Comparison of ENCODE assay signal across 13 mouse cellular contexts in genomic region chr19:57161978-57162727, GRCm38 (mm10).
DNase-seq lines count a peak whose midpoint lies in the region; ATAC-seq lines count a peak whose summit lies in the region.
"Had no signal": no experiment of that assay in that cellular context is flagged by ENCODE, and none has a peak within 500 bp of the region (broad histone marks: within the 10 kb centered on the region; RNA-seq: fewer than 3 reads in every experiment).

No protein-coding gene starts in this region.

- DNase-seq in cerebellum, postnatal 4 days (ENCODE audit: low spot score in 2 of 2): no peak
- no peak for DNase-seq in heart, postnatal 25 days (ENCODE audit: low spot score)
- no peak for DNase-seq in limb, embryonic 10.5 days (ENCODE audit: low spot score)
- DNase-seq in left cerebral cortex, postnatal 36 days (ENCODE audit: low spot score in 2 of 2): no peak

- H3K9me3 ChIP-seq in heart, embryonic 11.5 days (replicated peaks; ENCODE audit: control insufficient read depth, low read length): no peaks in the 10 kb centered on the region
- no peaks in the 10 kb centered on the region for H3K9me3 ChIP-seq in limb, embryonic 13.5 days
- H3K9me3 ChIP-seq in limb, embryonic 10.5 days (replicated peaks): no peaks in the 10 kb centered on the region
- no peaks in the 10 kb centered on the region for H3K9me3 ChIP-seq in heart, embryonic 16.5 days (replicated peaks; ENCODE audit: control insufficient read depth, low read length)
- H3K9me3 ChIP-seq: hindbrain, embryonic 12.5 days; neural tube, embryonic 13.5 days had no signal

- H3K27ac ChIP-seq in heart, embryonic 11.5 days (ENCODE audit: low read depth, low read length): peak overlapping the region; percentile 94
- H3K27ac ChIP-seq in limb, embryonic 13.5 days: no peak overlapping the region; the same call in 1 of the 2 replicates
- H3K27ac ChIP-seq in limb, embryonic 10.5 days: no peak overlapping the region; the same call in 1 of the 2 replicates
- H3K27ac ChIP-seq in heart, embryonic 16.5 days (ENCODE audit: low read length): peak overlapping the region; percentile 98
- H3K27ac ChIP-seq: hindbrain, embryonic 12.5 days; neural tube, embryonic 13.5 days had no signal

- 64% methylated on average over 11 of the region's 11 CpGs for WGBS in heart, embryonic 11.5 days (ENCODE audit: insufficient replicate concordance)
- WGBS in limb, embryonic 13.5 days: 66% methylated on average over 11 of the region's 11 CpGs
- WGBS in limb, embryonic 10.5 days: 87% methylated on average over 11 of the region's 11 CpGs
- 56% methylated on average over 11 of the region's 11 CpGs for WGBS in heart, embryonic 16.5 days

- H3K4me2 ChIP-seq in heart, embryonic 11.5 days: no peak overlapping the region
- H3K4me2 ChIP-seq in limb, embryonic 13.5 days (replicated peaks): no peak overlapping the region
- no peak overlapping the region for H3K4me2 ChIP-seq in heart, embryonic 16.5 days (ENCODE audit: low read depth, low read length)
- H3K4me2 ChIP-seq: hindbrain, embryonic 12.5 days; lung, embryonic 14.5 days; neural tube, embryonic 13.5 days had no signal

- H3K4me1 ChIP-seq in heart, embryonic 11.5 days (ENCODE audit: control insufficient read depth, insufficient read depth, low read length): peaks cover 37% of the 10 kb centered on the region
- peaks cover 28% of the 10 kb centered on the region for H3K4me1 ChIP-seq in limb, embryonic 13.5 days
- peaks cover 13% of the 10 kb centered on the region for H3K4me1 ChIP-seq in limb, embryonic 10.5 days
- H3K4me1 ChIP-seq in heart, embryonic 16.5 days (ENCODE audit: control insufficient read depth, insufficient read depth, low read length): peaks cover 41% of the 10 kb centered on the region

- ATAC-seq in cerebellum, adult (ENCODE audit: insufficient number of reproducible peaks, low FRiP score, low TSS enrichment): 0 out of 2 replicates have a peak, but pooled peaks have one; percentile 23
- no peak for ATAC-seq in heart, embryonic 11.5 days (replicated peaks; ENCODE audit: insufficient number of reproducible peaks, low FRiP score, low TSS enrichment)
- 0 out of 2 replicates have a peak, but pooled peaks have one; percentile 35 for ATAC-seq in limb, embryonic 13.5 days (ENCODE audit: low FRiP score, low read depth)
- no peak for ATAC-seq in heart, embryonic 16.5 days (replicated peaks; ENCODE audit: extremely low read depth, insufficient read depth, low FRiP score)
- ATAC-seq: intestine, postnatal 0 days had no signal

- H3K4me3 ChIP-seq in heart, embryonic 11.5 days (ENCODE audit: low read depth, low read length): no peak overlapping the region
- no peak overlapping the region for H3K4me3 ChIP-seq in limb, embryonic 13.5 days
- H3K4me3 ChIP-seq in limb, embryonic 10.5 days: no peak overlapping the region
- no peak overlapping the region for H3K4me3 ChIP-seq in heart, embryonic 16.5 days (ENCODE audit: low read length)
- H3K4me3 ChIP-seq: hindbrain, embryonic 12.5 days; neural tube, embryonic 13.5 days had no signal

- H3K27me3 ChIP-seq in heart, embryonic 11.5 days (ENCODE audit: control insufficient read depth, insufficient read depth, low read length): no peaks in the 10 kb centered on the region
- peaks cover 10% of the 10 kb centered on the region; the same call in 1 of the 2 replicates for H3K27me3 ChIP-seq in limb, embryonic 13.5 days
- no peaks in the 10 kb centered on the region for H3K27me3 ChIP-seq in limb, embryonic 10.5 days (ENCODE audit: low read depth, poor library complexity, severe bottlenecking)
- no peaks in the 10 kb centered on the region for H3K27me3 ChIP-seq in heart, embryonic 16.5 days (ENCODE audit: control insufficient read depth, insufficient read depth, low read length)
- H3K27me3 ChIP-seq: CH12.LX; hindbrain, embryonic 12.5 days; neural tube, embryonic 13.5 days had no signal

- H3K36me3 ChIP-seq in heart, embryonic 11.5 days (ENCODE audit: control insufficient read depth, insufficient read depth, low read length): no peaks in the 10 kb centered on the region
- no peaks in the 10 kb centered on the region for H3K36me3 ChIP-seq in limb, embryonic 13.5 days
- no peaks in the 10 kb centered on the region for H3K36me3 ChIP-seq in limb, embryonic 10.5 days
- H3K36me3 ChIP-seq in heart, embryonic 16.5 days (ENCODE audit: control insufficient read depth, insufficient read depth): no peaks in the 10 kb centered on the region
- H3K36me3 ChIP-seq: hindbrain, embryonic 12.5 days; neural tube, embryonic 13.5 days had no signal

- H3K9ac ChIP-seq in heart, embryonic 11.5 days (ENCODE audit: low read depth, low read length): 0 out of 2 replicates have a peak overlapping the region, but pooled peaks have one; percentile 35
- H3K9ac ChIP-seq in limb, embryonic 13.5 days: 0 out of 2 replicates have a peak overlapping the region, but pooled peaks have one; percentile 31
- peak overlapping the region; percentile 69 for H3K9ac ChIP-seq in heart, embryonic 16.5 days (ENCODE audit: low read length)
- H3K9ac ChIP-seq: hindbrain, embryonic 12.5 days; lung, embryonic 14.5 days; neural tube, embryonic 13.5 days had no signal

- intact Hi-C loops in heart, postnatal 25 days (cut with DNase I): loop anchor here (1.0 to 5.0 kb wide), 4 partner anchors 23 to 164 kb away; no protein-coding TSS in a partner anchor
- intact Hi-C loops in left cerebral cortex, postnatal 36 days (cut with DNase I): loop anchor here (1.0 to 10.0 kb wide), 6 partner anchors 35 to 483 kb away; partner anchors contain the start of gene Ablim1

Comparison
In these comparisons a context has a peak if more than half of its experiments do, and no peak if none do; other contexts are left out.
1. ATAC-seq: peak in cerebellum, adult (single experiment) and limb, embryonic 13.5 days (single experiment); none in heart, embryonic 11.5 days (single experiment) and heart, embryonic 16.5 days (single experiment).
2. H3K27ac ChIP-seq: peak in heart, embryonic 11.5 days (single experiment) and heart, embryonic 16.5 days (single experiment); none in limb, embryonic 13.5 days (single experiment) and limb, embryonic 10.5 days (single experiment).
3. Peak in every context shown above with its lines, with median percentiles within 50 percentile points of each other: H3K9ac ChIP-seq.